Mouse (Mus musculus) hindbrain, embryonic 12.5 days (tissue): ENCODE measurements around the gene Gm4869. TPM values are rescaled to one million over a fixed set of nuclear protein-coding genes. Genes with fewer than 3 reads are reported as not detected.

Experiments
- microRNA-seq: library from miRNA; unstranded; fragments of <30 nt; microRNA quantifications from one replicate; pipeline ENCODE4, GENCODE M21; 2017
- polyA plus RNA-seq: library from polyadenylated mRNA; unstranded; fragments of >200 nt; fragmentation: Nextera tagmentation; extraction: Ambion mirVana; gene quantifications from 2 replicates; pipeline ENCODE4 v1.2.1, GENCODE M21; 2016

Gm4869 gene
- polyA plus RNA-seq, 1 experiment from 2014 or later: not detected

Small RNA genes within 50 kb of the gene (microRNA-seq; reads per million reads assigned to microRNA genes)
- gene Mir7038: not detected

Other genes starting within 250 kb of the Gm4869 start
- 39.9 and 44.8 TPM in 2 replicates for gene Mad1l1, start 124.1 kb upstream of the Gm4869 start, polyA plus RNA-seq
- gene Nudt1, start 124.0 kb upstream of the Gm4869 start, polyA plus RNA-seq: 31.1 and 32.1 TPM in 2 replicates
- gene Mrm2, start 113.7 kb upstream of the Gm4869 start, polyA plus RNA-seq: 18.9 and 20.9 TPM in 2 replicates
- 21.1 and 22.1 TPM in 2 replicates for gene Snx8, start 56.4 kb upstream of the Gm4869 start, polyA plus RNA-seq
- 155 and 162 TPM in 2 replicates for gene Eif3b, start 26.3 kb upstream of the Gm4869 start, polyA plus RNA-seq
- gene Chst12, start 59.9 kb downstream of the Gm4869 start, polyA plus RNA-seq: 16.1 and 19.6 TPM in 2 replicates
- gene Grifin, start 119.4 kb downstream of the Gm4869 start, polyA plus RNA-seq: not detected in 2 replicates
- gene Lfng, start 161.7 kb downstream of the Gm4869 start, polyA plus RNA-seq: 23.8 and 27.6 TPM in 2 replicates
- 83.7 and 98.3 TPM in 2 replicates for gene Ttyh3, start 203.4 kb downstream of the Gm4869 start, polyA plus RNA-seq